In the genomic region with DNA sequence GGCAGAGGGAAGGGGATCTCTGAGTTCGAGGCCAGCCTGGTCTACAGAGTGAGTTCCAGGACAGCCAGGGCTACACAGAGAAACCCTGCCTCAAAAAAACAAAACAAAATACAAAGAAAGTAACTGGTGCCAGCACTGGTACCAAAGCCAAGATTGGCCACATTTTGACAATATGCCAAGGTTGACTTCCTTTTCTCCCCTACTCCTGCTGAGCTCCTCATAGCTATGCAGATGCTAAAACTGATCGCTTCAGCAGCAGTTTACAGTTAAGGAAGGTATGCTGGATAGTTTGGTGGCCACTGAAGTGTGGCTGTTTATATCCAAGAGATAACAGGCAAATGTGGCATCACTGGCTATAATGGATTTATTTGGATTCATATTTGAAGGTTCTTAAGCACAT, we compare ENCODE assay signal across 25 mouse cellular contexts. TPM values are rescaled to one million over a fixed set of nuclear protein-coding genes. Genes with fewer than 3 reads are reported as not detected.
DNase-seq lines count a peak whose midpoint lies in the region; ATAC-seq lines count a peak whose summit lies in the region.
"Had no signal": no experiment of that assay in that cellular context is flagged by ENCODE, and none has a peak within 500 bp of the region (broad histone marks: within the 10 kb centered on the region; RNA-seq: fewer than 3 reads in every experiment).

No protein-coding gene starts in this region.

- ATAC-seq in hematopoietic stem cell, adult 5-6 weeks (replicated peaks in 1 of 2; ENCODE audit: insufficient read depth in 1 of 2, low FRiP score in 2 of 2, low TSS enrichment in 1 of 2, low read depth in 1 of 2, poor library complexity in 2 of 2, severe bottlenecking in 2 of 2): peak; percentile 51 to 65; a peak in 3 of 4 replicates
- ATAC-seq: forebrain, embryonic 15.5 days; intestine, embryonic 16.5 days; lung, postnatal 0 days; midbrain, embryonic 16.5 days; Patski had no signal

- intact Hi-C loops in left cerebral cortex, postnatal 4 days (cut with DNase I): no loop called here

- DNase-seq in 3T3-L1 (ENCODE audit: low read depth, low spot score): peak; percentile 67
- DNase-seq in 416B (ENCODE audit: low read depth): peak; percentile 75
- DNase-seq in NIH3T3 (ENCODE audit: low read depth): peak; percentile 67
- DNase-seq in frontal cortex, postnatal 25 days (ENCODE audit: low spot score in 2 of 2): no peak
- no peak for DNase-seq in left cerebral cortex, postnatal 4 days
- no peak for DNase-seq in cerebellum, adult 18-20 months
- DNase-seq: adrenal gland, postnatal 14 days; cerebellum, adult 8-10 months; cerebellum, postnatal 36 days; heart, adult 2 months; heart, postnatal 10 days; kidney, adult 8-10 months; kidney, postnatal 10 days; layer of hippocampus, adult 9-11 months; liver; lung, adult 18-20 months; right cerebral cortex, postnatal 4 days; thymus, adult 18-20 months; thymus, postnatal 25 days had no signal

RNA-seq across cellular contexts. Expression of a gene that starts 9.2 kb away (rescaled TPM):
- 18.2 and 41.0 TPM in 2 replicates for total RNA-seq in hematopoietic stem cell, adult 5-6 weeks (2017)
- 100 to 1,000 TPM; 195 to 203 TPM for total RNA-seq in left cerebral cortex, postnatal 4 days (2021)

RNA-seq across cellular contexts. Expression of a gene that starts 29.3 kb away (rescaled TPM):
- total RNA-seq in hematopoietic stem cell, adult 5-6 weeks (2017): 33.5 and 49.2 TPM in 2 replicates
- 10 to 100 TPM; 90.5 to 92.0 TPM for total RNA-seq in left cerebral cortex, postnatal 4 days (2021)

Comparison
In these comparisons a context has a peak if more than half of its experiments do, and no peak if none do; other contexts are left out.
1. DNase-seq: peak in 3T3-L1 (single experiment), 416B (single experiment) and NIH3T3 (single experiment); none in frontal cortex, postnatal 25 days (0 of 2), left cerebral cortex, postnatal 4 days (single experiment) and cerebellum, adult 18-20 months (0 of 2).